ENCODE assay signal across 8 mouse cellular contexts in the genomic region with DNA sequence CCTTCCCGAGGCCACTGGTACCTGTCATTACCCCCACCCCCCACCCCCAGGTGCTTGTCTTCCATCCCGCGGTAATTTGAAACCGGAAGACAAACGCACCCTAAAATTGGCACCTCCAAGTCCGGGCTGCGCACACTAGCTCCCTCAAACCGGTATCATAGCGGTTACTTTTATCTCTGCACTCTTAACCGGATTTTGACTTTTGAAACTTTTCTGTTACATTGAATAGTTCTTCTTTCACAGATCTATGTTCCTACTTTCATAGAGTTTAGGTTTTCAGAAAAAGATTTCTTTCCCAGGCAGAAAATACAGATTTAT.
DNase-seq lines count a peak whose midpoint lies in the region; ATAC-seq and TF ChIP-seq lines count a peak whose summit lies in the region.

No protein-coding gene starts in this region.

- no peak for DNase-seq in layer of hippocampus, adult 2 months (ENCODE audit: low spot score in 2 of 2)
- no peak for DNase-seq in layer of hippocampus, adult 18-20 months (ENCODE audit: low spot score in 2 of 2)
- no peak for DNase-seq in gastrocnemius, adult 18-20 months (ENCODE audit: low spot score)
- no peak for DNase-seq in lung, postnatal 14 days

- peak overlapping the region; percentile 61 for H3K4me3 ChIP-seq in layer of hippocampus, adult 2 months
- peak overlapping the region; percentile 46 for H3K4me3 ChIP-seq in embryonic facial prominence, embryonic 13.5 days
- H3K4me3 ChIP-seq in limb, embryonic 15.5 days = peak overlapping the region; percentile 43
- H3K4me3 ChIP-seq in stomach, embryonic 15.5 days (replicated peaks) = peak overlapping the region; percentile 45

- no peak overlapping the region for H3K27ac ChIP-seq in layer of hippocampus, adult 2 months
- H3K27ac ChIP-seq in embryonic facial prominence, embryonic 13.5 days = no peak overlapping the region
- no peak overlapping the region for H3K27ac ChIP-seq in limb, embryonic 15.5 days
- no peak overlapping the region for H3K27ac ChIP-seq in stomach, embryonic 15.5 days

- peaks cover 24% of the 10 kb centered on the region for H3K4me1 ChIP-seq in embryonic facial prominence, embryonic 13.5 days
- H3K4me1 ChIP-seq in limb, embryonic 15.5 days = peaks cover 20% of the 10 kb centered on the region
- H3K4me1 ChIP-seq in stomach, embryonic 15.5 days = peaks cover 19% of the 10 kb centered on the region

- 3% methylated on average over 10 of the region's 10 CpGs for WGBS in embryonic facial prominence, embryonic 13.5 days
- 7% methylated on average over 10 of the region's 10 CpGs for WGBS in limb, embryonic 15.5 days
- WGBS in stomach, embryonic 15.5 days = 19% methylated on average over 10 of the region's 10 CpGs

- H3K36me3 ChIP-seq in embryonic facial prominence, embryonic 13.5 days = no peaks in the 10 kb centered on the region
- no peaks in the 10 kb centered on the region for H3K36me3 ChIP-seq in limb, embryonic 15.5 days
- no peaks in the 10 kb centered on the region for H3K36me3 ChIP-seq in stomach, embryonic 15.5 days

- no peaks in the 10 kb centered on the region for H3K9me3 ChIP-seq in embryonic facial prominence, embryonic 13.5 days
- H3K9me3 ChIP-seq in limb, embryonic 15.5 days = no peaks in the 10 kb centered on the region
- no peaks in the 10 kb centered on the region for H3K9me3 ChIP-seq in stomach, embryonic 15.5 days

- H3K27me3 ChIP-seq in embryonic facial prominence, embryonic 13.5 days = peaks cover 66% of the 10 kb centered on the region
- peaks cover 46% of the 10 kb centered on the region for H3K27me3 ChIP-seq in limb, embryonic 15.5 days
- H3K27me3 ChIP-seq in stomach, embryonic 15.5 days (replicated peaks) = no peaks in the 10 kb centered on the region

- no peak for ATAC-seq in embryonic facial prominence, embryonic 13.5 days (ENCODE audit: insufficient number of reproducible peaks, insufficient read depth, low FRiP score, low TSS enrichment, low read depth)
- ATAC-seq in limb, embryonic 15.5 days (ENCODE audit: insufficient number of reproducible peaks, low FRiP score, low TSS enrichment, low read depth) = no peak
- ATAC-seq in stomach, embryonic 15.5 days (ENCODE audit: insufficient read depth, low FRiP score, low read depth) = no peak
- ATAC-seq in erythroblast, adult 5-6 weeks (replicated peaks; ENCODE audit: low FRiP score, poor library complexity, severe bottlenecking) = no peak

- no peak for TF ChIP-seq CTCF in layer of hippocampus, adult 2 months (conservative IDR thresholded peaks at IDR 0.05)

- no peak overlapping the region for H3K9ac ChIP-seq in embryonic facial prominence, embryonic 13.5 days
- H3K9ac ChIP-seq in limb, embryonic 15.5 days = no peak overlapping the region
- no peak overlapping the region for H3K9ac ChIP-seq in stomach, embryonic 15.5 days

- peak overlapping the region; percentile 82 for H3K4me2 ChIP-seq in embryonic facial prominence, embryonic 13.5 days
- peak overlapping the region; percentile 88 for H3K4me2 ChIP-seq in limb, embryonic 15.5 days
- peak overlapping the region; percentile 88 for H3K4me2 ChIP-seq in stomach, embryonic 15.5 days
